Mouse (Mus musculus) hindbrain, embryonic 12.5 days (tissue): Measurements from ENCODE around the gene Rpa1. TPM values are rescaled to one million over a fixed set of nuclear protein-coding genes. Genes with fewer than 3 reads are reported as not detected.

Experiments
- ATAC-seq: fragments of 200-750 bp; cut with Nextera tagmentation; 2 replicates; pipeline ENCODE4 v1.8.0; 2017; ENCODE audit warnings: moderate TSS enrichment; ENCODE audit not compliant: low FRiP score
- H3K27ac ChIP-seq: fragments of 300-500 bp; sonication (generic); 2 replicates; pipeline ENCODE4 v1.5.1; 2016; ENCODE audit warnings: mild to moderate bottlenecking
- H3K27me3 ChIP-seq: fragments of 300-500 bp; sonication (generic); 2 replicates; pipeline ENCODE4 v1.6.1; 2016; ENCODE audit warnings: mild to moderate bottlenecking
- H3K36me3 ChIP-seq: fragments of 300-500 bp; sonication (generic); 2 replicates; pipeline ENCODE4 v1.6.1; 2016; ENCODE audit warnings: mild to moderate bottlenecking
- H3K4me1 ChIP-seq: fragments of 300-500 bp; sonication (generic); 2 replicates; pipeline ENCODE4 v1.6.1; 2016
- H3K4me2 ChIP-seq: fragments of 300-500 bp; sonication (generic); replicated peaks from 2 replicates; pipeline ENCODE4 v1.6.1; 2016; ENCODE audit warnings: mild to moderate bottlenecking
- H3K4me3 ChIP-seq: fragments of 300-500 bp; sonication (generic); 2 replicates; pipeline ENCODE4 v1.5.1; 2016; ENCODE audit warnings: mild to moderate bottlenecking
- H3K9ac ChIP-seq: fragments of 300-500 bp; sonication (generic); 2 replicates; pipeline ENCODE4 v1.6.1; 2016; ENCODE audit warnings: mild to moderate bottlenecking, moderate library complexity
- H3K9me3 ChIP-seq: fragments of 300-500 bp; sonication (generic); replicated peaks from 2 replicates; pipeline ENCODE4 v1.6.1; 2016; ENCODE audit warnings: mild to moderate bottlenecking
- WGBS: fragments of 180-500 bp; shearing (Covaris S2); methylation state at CpG from one replicate; pipeline ENCODE4 v1.1.7; 2016; 5-methylcytosine and 5-hydroxymethylcytosine counted together
- polyA plus RNA-seq: library from polyadenylated mRNA; unstranded; fragments of >200 nt; fragmentation: Nextera tagmentation; extraction: Ambion mirVana; gene quantifications from 2 replicates; pipeline ENCODE4 v1.2.1, GENCODE M21; 2016

Rpa1 gene
- polyA plus RNA-seq, 1 experiment from 2014 or later = 96.9 TPM

DNA sequence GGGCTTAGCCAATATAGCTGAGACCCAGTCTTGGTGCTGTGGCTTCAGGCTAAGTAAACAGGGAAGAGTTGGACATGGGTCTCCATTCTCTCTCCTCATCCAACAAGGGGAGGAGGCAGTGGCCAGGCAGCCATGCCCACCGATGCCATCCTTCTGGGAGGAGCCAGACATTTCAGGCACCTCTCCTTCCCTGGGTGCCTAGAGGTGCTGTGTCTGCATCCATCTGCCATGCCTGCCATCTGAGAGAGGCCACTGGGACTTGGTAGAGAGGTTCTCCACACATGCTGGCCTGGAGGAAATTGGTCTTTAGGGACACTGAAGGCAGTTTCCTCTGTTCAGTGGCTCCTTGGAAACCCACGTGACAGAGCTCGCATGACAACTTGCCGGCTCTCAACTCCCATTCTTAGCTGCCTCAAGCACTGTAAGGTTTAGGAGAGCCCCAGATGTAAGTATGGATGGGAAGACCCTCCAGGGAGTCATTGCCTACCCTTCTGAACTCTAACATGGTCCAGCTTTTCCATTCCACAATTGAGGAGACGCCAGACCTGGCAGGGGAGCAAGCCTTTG lies 67.6 kb downstream of the Rpa1 start:
- 40% methylated on average over 5 of the region's 5 CpGs for WGBS
- H3K9me3 ChIP-seq = no peaks in the 10 kb centered on the region
- no peak for ATAC-seq
- H3K36me3 ChIP-seq = no peaks in the 10 kb centered on the region
- H3K9ac ChIP-seq = no peak overlapping the region
- H3K27ac ChIP-seq = no peak overlapping the region
- no peak overlapping the region for H3K4me3 ChIP-seq
- H3K27me3 ChIP-seq = peaks cover 41% of the 10 kb centered on the region
- peaks cover 46% of the 10 kb centered on the region for H3K4me1 ChIP-seq
- no peak overlapping the region for H3K4me2 ChIP-seq

DNA sequence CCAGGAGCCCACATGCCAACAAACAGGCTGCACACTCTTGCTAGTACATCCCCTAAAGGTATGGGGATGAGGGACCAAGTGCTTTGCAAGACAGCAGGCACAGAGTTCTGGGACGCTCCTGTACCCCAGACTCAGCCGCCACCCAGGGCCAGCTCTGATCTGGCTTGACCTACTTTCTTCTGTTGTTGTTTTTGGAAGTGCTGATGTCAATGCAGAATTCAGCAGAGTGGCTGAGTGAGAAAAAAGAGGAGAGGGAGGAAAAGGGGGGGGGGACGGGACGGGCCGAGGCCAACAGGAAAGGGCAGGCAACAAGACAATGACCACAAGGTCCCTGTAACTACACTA lies 68.1 kb downstream of the Rpa1 start:
- no peaks in the 10 kb centered on the region for H3K9me3 ChIP-seq
- no peaks in the 10 kb centered on the region for H3K36me3 ChIP-seq
- no peak overlapping the region for H3K27ac ChIP-seq
- H3K4me3 ChIP-seq = no peak overlapping the region
- ATAC-seq = no peak
- H3K4me2 ChIP-seq = no peak overlapping the region
- peaks cover 51% of the 10 kb centered on the region for H3K4me1 ChIP-seq
- peaks cover 41% of the 10 kb centered on the region for H3K27me3 ChIP-seq
- no peak overlapping the region for H3K9ac ChIP-seq
- WGBS = 49% methylated on average over 5 of the region's 5 CpGs

GRCm38 (mm10) chr11:75279342-75280065 lies 68.6 kb downstream of the Rpa1 start:
- peak overlapping the region; percentile 46 for H3K4me2 ChIP-seq
- peaks cover 56% of the 10 kb centered on the region for H3K4me1 ChIP-seq
- 7% methylated on average over 16 of the region's 16 CpGs for WGBS
- H3K36me3 ChIP-seq = no peaks in the 10 kb centered on the region
- H3K9ac ChIP-seq = no peak overlapping the region
- no peak overlapping the region for H3K4me3 ChIP-seq
- H3K9me3 ChIP-seq = no peaks in the 10 kb centered on the region
- peaks cover 39% of the 10 kb centered on the region for H3K27me3 ChIP-seq
- no peak for ATAC-seq
- H3K27ac ChIP-seq = no peak overlapping the region

DNA sequence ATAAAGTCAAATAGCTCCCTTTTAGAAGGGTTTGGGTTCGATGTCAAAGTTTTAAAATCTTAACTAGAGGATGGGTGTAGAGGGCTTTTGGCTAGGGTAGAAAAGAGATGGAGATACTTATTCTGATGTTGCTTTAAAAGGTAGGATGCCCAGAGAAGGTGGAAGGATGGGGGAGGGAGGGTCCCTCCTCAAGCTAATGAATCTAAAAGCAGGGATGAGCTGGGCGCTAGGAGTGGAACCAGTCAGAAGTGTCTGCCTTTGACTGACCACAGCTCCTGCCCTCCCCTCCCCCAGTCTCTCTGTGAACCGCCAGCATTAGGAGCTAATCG lies 69.1 kb downstream of the Rpa1 start:
- H3K36me3 ChIP-seq = no peaks in the 10 kb centered on the region
- WGBS = 18% methylated on average over 4 of the region's 4 CpGs
- H3K27me3 ChIP-seq = peaks cover 38% of the 10 kb centered on the region
- H3K4me1 ChIP-seq = peaks cover 60% of the 10 kb centered on the region
- no peaks in the 10 kb centered on the region for H3K9me3 ChIP-seq
- ATAC-seq = no peak
- H3K4me3 ChIP-seq = no peak overlapping the region
- H3K27ac ChIP-seq = no peak overlapping the region
- H3K4me2 ChIP-seq = peak overlapping the region; percentile 46
- no peak overlapping the region for H3K9ac ChIP-seq

DNA sequence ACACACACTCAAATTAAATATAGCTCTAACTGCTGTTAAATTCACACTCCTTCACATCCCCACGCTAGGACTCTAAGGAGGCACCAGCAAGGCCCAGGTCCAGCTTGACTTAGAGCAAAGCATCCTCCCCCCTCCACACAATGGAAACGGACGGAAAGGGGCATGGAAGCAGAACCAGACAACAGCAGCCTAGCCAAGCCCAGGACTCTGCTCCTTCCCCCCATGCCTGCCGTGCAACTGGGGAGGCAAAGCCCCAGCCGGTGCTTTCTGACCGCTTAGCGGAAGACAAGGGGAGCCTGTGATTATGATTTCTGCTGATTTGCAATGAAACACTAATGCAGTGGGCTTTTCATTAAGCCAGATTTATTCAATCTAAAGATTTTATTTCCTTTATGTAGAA lies 70.0 kb downstream of the Rpa1 start:
- Histone ChIP-seq H3K36me3 (no peaks in the 10 kb centered on the region), H3K4me2 (no peak overlapping the region), H3K27ac (no peak overlapping the region; the same call in 1 of the 2 replicates), H3K27me3 (peaks cover 30% of the 10 kb centered on the region), H3K9me3 (no peaks in the 10 kb centered on the region), H3K4me3 (no peak overlapping the region), H3K4me1 (peaks cover 67% of the 10 kb centered on the region), H3K9ac (no peak overlapping the region)
- WGBS = 46% methylated on average over 7 of the region's 7 CpGs
- ATAC-seq = no peak

DNA sequence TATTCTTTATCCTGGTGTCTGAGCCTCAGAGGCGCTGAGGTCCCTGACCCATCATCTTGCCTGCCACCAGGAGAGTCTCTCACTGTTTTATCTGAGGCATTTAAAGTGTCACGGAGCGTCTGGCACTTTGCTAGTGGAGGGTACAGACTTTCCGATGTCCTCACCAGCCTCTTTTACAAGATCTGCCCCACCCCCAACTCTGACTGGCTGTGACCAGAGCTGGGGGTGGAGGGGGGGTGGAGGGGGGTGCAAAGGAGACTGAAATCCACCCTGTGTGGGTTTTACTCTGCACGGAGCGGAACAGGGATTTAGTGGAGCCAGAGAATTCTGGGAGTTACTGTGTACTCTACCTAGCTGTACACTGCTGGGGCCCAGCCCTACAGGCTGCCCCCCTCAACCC lies 73.1 kb downstream of the Rpa1 start:
- no peak for ATAC-seq
- Histone ChIP-seq H3K9me3 (no peaks in the 10 kb centered on the region), H3K27me3 (no peaks in the 10 kb centered on the region), H3K9ac (peak overlapping the region; percentile 33; the same call in 1 of the 2 replicates), H3K4me1 (peaks cover 43% of the 10 kb centered on the region), H3K4me2 (no peak overlapping the region), H3K27ac (no peak overlapping the region), H3K36me3 (no peaks in the 10 kb centered on the region), H3K4me3 (no peak overlapping the region)
- WGBS = 26% methylated on average over 6 of the region's 6 CpGs

DNA sequence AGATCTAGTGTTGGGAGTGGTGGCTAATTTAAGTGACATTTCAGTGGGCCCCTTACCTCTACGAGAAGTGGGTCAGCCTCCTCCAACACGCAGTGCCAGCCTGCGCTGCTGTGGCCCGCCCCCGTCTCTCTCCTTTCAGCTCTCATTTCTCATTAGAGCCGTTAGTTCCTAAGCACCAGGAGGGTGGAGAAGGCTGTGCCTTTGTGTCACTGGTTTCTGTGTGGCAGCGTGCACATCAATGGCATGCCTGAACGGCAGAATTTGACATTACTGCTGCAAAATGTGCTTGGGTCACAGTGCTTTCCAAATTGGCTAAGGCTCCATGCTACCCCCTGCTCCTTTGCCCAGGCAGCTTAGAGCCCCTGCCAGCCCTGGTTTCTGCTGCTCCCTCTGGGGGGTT lies 74.7 kb downstream of the Rpa1 start:
- H3K9me3 ChIP-seq = no peaks in the 10 kb centered on the region
- no peaks in the 10 kb centered on the region for H3K36me3 ChIP-seq
- peak overlapping the region; percentile 60; the same call in 1 of the 2 replicates for H3K27ac ChIP-seq
- no peak overlapping the region for H3K4me3 ChIP-seq
- ATAC-seq = peak; percentile 47
- H3K9ac ChIP-seq = peak overlapping the region; percentile 18; the same call in 1 of the 2 replicates
- H3K27me3 ChIP-seq = no peaks in the 10 kb centered on the region; the same call in 1 of the 2 replicates
- H3K4me2 ChIP-seq = peak overlapping the region; percentile 19
- peaks cover 31% of the 10 kb centered on the region for H3K4me1 ChIP-seq
- 9% methylated on average over 8 of the region's 8 CpGs for WGBS

DNA sequence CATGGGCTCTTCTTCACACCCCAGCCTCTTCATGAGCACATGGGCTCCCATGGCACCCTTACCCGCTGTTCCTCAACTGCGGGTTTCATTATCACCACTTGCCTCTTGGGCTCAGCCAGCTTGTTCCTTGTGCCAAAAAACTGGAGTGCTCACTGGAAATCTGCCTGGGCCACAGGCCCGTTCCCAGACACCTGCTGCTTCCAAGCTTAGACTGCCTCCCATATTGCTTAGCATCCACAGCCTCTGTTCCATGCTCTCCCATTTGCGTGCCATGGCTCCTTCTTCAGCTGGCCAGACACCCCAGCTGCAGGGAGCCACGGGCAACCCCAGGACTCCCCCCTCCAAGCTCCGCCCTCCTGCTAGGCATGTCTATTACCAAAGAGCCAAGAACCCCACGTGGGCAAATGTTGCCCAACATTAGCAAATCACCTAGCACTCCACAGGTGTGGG lies 77.1 kb downstream of the Rpa1 start:
- no peaks in the 10 kb centered on the region for H3K9me3 ChIP-seq
- no peak for ATAC-seq
- WGBS = 69% methylated on average over 7 of the region's 7 CpGs
- H3K4me2 ChIP-seq = no peak overlapping the region
- H3K9ac ChIP-seq = no peak overlapping the region
- no peak overlapping the region for H3K4me3 ChIP-seq
- peak overlapping the region; percentile 9; the same call in 1 of the 2 replicates for H3K27ac ChIP-seq
- H3K4me1 ChIP-seq = peaks cover 33% of the 10 kb centered on the region
- no peaks in the 10 kb centered on the region; the same call in 1 of the 2 replicates for H3K27me3 ChIP-seq
- H3K36me3 ChIP-seq = no peaks in the 10 kb centered on the region

DNA sequence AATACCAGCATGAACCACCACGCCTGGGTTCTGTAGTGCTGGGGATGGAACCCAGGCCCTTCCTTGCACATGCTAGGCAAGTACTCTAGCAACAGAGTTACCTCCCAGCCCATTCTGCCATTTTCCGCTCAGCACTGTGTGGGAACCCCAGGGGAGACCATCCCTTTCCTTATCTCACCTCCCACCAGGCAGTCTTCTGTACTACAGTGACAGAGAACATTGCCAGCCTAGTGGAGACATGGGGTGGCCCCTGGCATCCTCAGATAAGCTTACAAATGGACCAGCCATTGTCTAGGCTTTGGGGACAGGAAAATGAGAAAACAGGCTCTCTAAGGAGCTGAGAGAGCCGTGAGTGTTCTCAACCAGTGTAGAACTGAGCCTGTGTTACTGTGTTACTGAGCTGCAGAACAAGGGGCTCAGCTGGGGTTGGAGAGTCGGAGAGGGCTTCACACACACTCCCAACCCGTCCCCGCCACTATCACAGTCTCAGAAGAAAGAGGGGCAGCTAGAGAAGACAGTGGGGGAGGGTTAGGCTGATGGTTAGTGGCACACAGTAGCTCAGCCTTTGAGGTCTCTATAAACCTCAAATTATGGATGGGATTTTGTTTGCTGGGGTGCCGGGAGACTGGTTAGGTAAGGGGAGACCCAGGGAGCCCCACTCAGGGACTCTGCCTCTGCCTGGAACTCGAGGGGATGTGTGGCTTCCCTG lies 77.7 kb downstream of the Rpa1 start:
- 63% methylated on average over 8 of the region's 8 CpGs for WGBS
- no peak overlapping the region for H3K9ac ChIP-seq
- H3K4me3 ChIP-seq = no peak overlapping the region
- H3K4me2 ChIP-seq = no peak overlapping the region
- peaks cover 35% of the 10 kb centered on the region for H3K4me1 ChIP-seq
- H3K9me3 ChIP-seq = no peaks in the 10 kb centered on the region
- H3K27me3 ChIP-seq = no peaks in the 10 kb centered on the region; the same call in 1 of the 2 replicates
- ATAC-seq = no peak
- no peaks in the 10 kb centered on the region for H3K36me3 ChIP-seq
- H3K27ac ChIP-seq = peak overlapping the region; percentile 9; the same call in 1 of the 2 replicates

- ATAC-seq = no peak
- Histone ChIP-seq H3K4me2 (no peak overlapping the region), H3K9ac (no peak overlapping the region), H3K27me3 (peaks cover 3% of the 10 kb centered on the region; the same call in 1 of the 2 replicates), H3K4me1 (peaks cover 31% of the 10 kb centered on the region), H3K4me3 (no peak overlapping the region), H3K36me3 (no peaks in the 10 kb centered on the region), H3K9me3 (no peaks in the 10 kb centered on the region), H3K27ac (no peak overlapping the region)
- WGBS = 90% methylated on average over 4 of the region's 4 CpGs
Measured at GRCm38 (mm10) chr11:75269213-75269612, 78.9 kb downstream of the Rpa1 start.

DNA sequence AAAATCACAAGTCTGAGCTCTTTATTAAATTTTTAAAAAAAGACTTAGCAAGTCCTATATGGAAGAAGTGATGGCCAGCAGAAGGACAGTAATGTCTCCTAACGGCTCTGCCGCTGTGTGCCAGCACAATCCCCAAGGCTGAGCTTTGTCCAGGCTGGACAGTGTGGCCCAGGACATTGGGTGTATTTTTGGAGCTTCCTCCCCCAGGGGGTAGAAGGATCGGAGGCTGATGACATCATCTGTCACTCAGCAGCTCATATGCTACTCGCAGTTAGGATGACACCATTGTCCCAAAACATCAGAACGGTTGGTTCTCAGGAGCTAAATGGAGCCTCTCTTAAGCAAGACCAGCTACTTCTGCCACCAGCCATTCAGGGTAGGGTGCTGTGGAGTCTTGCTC lies 79.6 kb downstream of the Rpa1 start:
- Histone ChIP-seq H3K36me3 (no peaks in the 10 kb centered on the region), H3K4me1 (peaks cover 33% of the 10 kb centered on the region), H3K27me3 (peaks cover 3% of the 10 kb centered on the region; the same call in 1 of the 2 replicates), H3K27ac (no peak overlapping the region), H3K9me3 (no peaks in the 10 kb centered on the region), H3K4me2 (no peak overlapping the region), H3K9ac (no peak overlapping the region), H3K4me3 (no peak overlapping the region)
- WGBS = 62% methylated on average over 5 of the region's 5 CpGs
- ATAC-seq = no peak

- Histone ChIP-seq H3K9ac (no peak overlapping the region), H3K27ac (no peak overlapping the region), H3K36me3 (no peaks in the 10 kb centered on the region), H3K4me3 (no peak overlapping the region), H3K27me3 (peaks cover 3% of the 10 kb centered on the region; the same call in 1 of the 2 replicates), H3K4me2 (no peak overlapping the region), H3K4me1 (peaks cover 35% of the 10 kb centered on the region), H3K9me3 (no peaks in the 10 kb centered on the region)
- 56% methylated on average over 9 of the region's 9 CpGs for WGBS
- no peak for ATAC-seq
Measured at GRCm38 (mm10) chr11:75267826-75268281, 80.3 kb downstream of the Rpa1 start.
